Mouse (Mus musculus) C2C12 (cell line): ENCODE data around the gene Pfkfb3.

Experiments
- CTCF ChIP-seq: IDR thresholded peaks from one replicate; pipeline ENCODE4 v1.5.1; 2011; ENCODE audit not compliant: control insufficient read depth, insufficient read depth, insufficient read length
- MYOD1 ChIP-seq: IDR thresholded peaks from one replicate; pipeline ENCODE4 v1.6.1; 2011; ENCODE audit warnings: low read depth; ENCODE audit not compliant: control insufficient read depth, insufficient read length

GRCm38 (mm10) chr2:11544342-11544741 lies 9.5 kb downstream of the Pfkfb3 start:
- TF ChIP-seq CTCF (no peak), MYOD1 (no peak)
